Mouse (Mus musculus) cerebellum, postnatal 10 days (tissue): ENCODE measurements around the gene Cyp2d9.
"Not testable (repeated sequence)": the region's sequence is repeated elsewhere in the genome, so short reads cannot be mapped to it uniquely, and the experiment has no call there.

Experiments
- DNase-seq, 2 experiments: peaks; one replicate each; pipeline ENCODE4 v3.0.0; 2021; ENCODE audit warnings: mixed read lengths in 2 of 2

Cyp2d9 gene

GRCm38 (mm10) chr15:82433137-82433536 is at the start of gene Cyp2d9:
Gene Cyp2d9, plus strand, starts transcription at chr15:82433437.
- DNase-seq, result no peak

- no peak for DNase-seq
Measured at GRCm38 (mm10) chr15:82385729-82386128, 47.5 kb upstream of the Cyp2d9 start.

- not testable (repeated sequence) for DNase-seq
Measured at GRCm38 (mm10) chr15:82389916-82390315, 43.3 kb upstream of the Cyp2d9 start.

- DNase-seq, result not testable (repeated sequence)
Measured at GRCm38 (mm10) chr15:82393922-82394321, 39.3 kb upstream of the Cyp2d9 start, which contains the start of gene Cyp2d11. Gene Cyp2d11, minus strand, starts transcription at chr15:82394022.

GRCm38 (mm10) chr15:82395955-82396354 is 37.3 kb upstream of the Cyp2d9 start:
- not testable (repeated sequence) for DNase-seq

GRCm38 (mm10) chr15:82401516-82401915 is 31.7 kb upstream of the Cyp2d9 start:
- DNase-seq, result no peak

GRCm38 (mm10) chr15:82402106-82402505 is 31.1 kb upstream of the Cyp2d9 start:
- no peak for DNase-seq

GRCm38 (mm10) chr15:82402741-82403140 is 30.5 kb upstream of the Cyp2d9 start:
- DNase-seq, result no peak

GRCm38 (mm10) chr15:82403606-82404005 is 29.6 kb upstream of the Cyp2d9 start:
- no peak for DNase-seq

GRCm38 (mm10) chr15:82404163-82404562 is 29.1 kb upstream of the Cyp2d9 start:
- DNase-seq, result no peak

GRCm38 (mm10) chr15:82406981-82407380 is 26.3 kb upstream of the Cyp2d9 start, which contains the start of gene Cyp2d10:
Gene Cyp2d10, minus strand, starts transcription at chr15:82407195.
- no peak for DNase-seq

GRCm38 (mm10) chr15:82407536-82407935 is 25.7 kb upstream of the Cyp2d9 start:
- DNase-seq, result no peak

GRCm38 (mm10) chr15:82416797-82417789 is 16.1 kb upstream of the Cyp2d9 start:
- DNase-seq, result peak; percentile 89 to 91

GRCm38 (mm10) chr15:82418616-82419015 is 14.6 kb upstream of the Cyp2d9 start:
- DNase-seq, result no peak

GRCm38 (mm10) chr15:82422935-82423334 is 10.3 kb upstream of the Cyp2d9 start:
- no peak for DNase-seq

- no peak for DNase-seq
Measured at GRCm38 (mm10) chr15:82423471-82423870, 9.8 kb upstream of the Cyp2d9 start.

GRCm38 (mm10) chr15:82433621-82434020 is 384 bp downstream of the Cyp2d9 start:
- DNase-seq, result no peak

GRCm38 (mm10) chr15:82434541-82434940 is 1.3 kb downstream of the Cyp2d9 start:
- no peak for DNase-seq

GRCm38 (mm10) chr15:82435011-82435410 is 1.8 kb downstream of the Cyp2d9 start:
- no peak for DNase-seq

- DNase-seq, result no peak
Measured at GRCm38 (mm10) chr15:82435606-82436005, 2.4 kb downstream of the Cyp2d9 start.

- no peak for DNase-seq
Measured at GRCm38 (mm10) chr15:82437975-82438617, 4.9 kb downstream of the Cyp2d9 start.

GRCm38 (mm10) chr15:82443658-82444057 is 10.4 kb downstream of the Cyp2d9 start:
- no peak for DNase-seq

GRCm38 (mm10) chr15:82445196-82445595 is 12.0 kb downstream of the Cyp2d9 start:
- peak; percentile 15 to 21 for DNase-seq

GRCm38 (mm10) chr15:82450045-82450444 is 16.8 kb downstream of the Cyp2d9 start:
- not testable (repeated sequence) for DNase-seq
